Mouse (Mus musculus) monocyte, adult 5-6 weeks (primary cell): ENCODE measurements around the gene Ndufv1. TPM values are rescaled to one million over a fixed set of nuclear protein-coding genes. Genes with fewer than 3 reads are reported as not detected.
"Not testable (repeated sequence)": the region's sequence is repeated elsewhere in the genome, so short reads cannot be mapped to it uniquely, and the experiment has no call there.

ENCODE experiments used
- ATAC-seq: fragments of 153-309, 156-312 bp; replicated peaks from 2 replicates; pipeline ENCODE4 v1.8.0; 2017; ENCODE audit warnings: mild to moderate bottlenecking; ENCODE audit not compliant: low TSS enrichment, insufficient number of reproducible peaks, severe bottlenecking, poor library complexity, low FRiP score
- total RNA-seq: library from RNA; stranded (forward); fragments of 200-1000, 200-491, 200-594 nt; gene quantifications from 3 replicates; pipeline ENCODE4 v1.2.3, GENCODE M21; 2017

Gene Ndufv1
- total RNA-seq, 1 experiment from 2014 or later, result 108 TPM

GRCm38 (mm10) chr19:3988750-3989149 lies 23.9 kb downstream of the Ndufv1 start:
- no peak for ATAC-seq

GRCm38 (mm10) chr19:3988066-3988465 lies 24.5 kb downstream of the Ndufv1 start:
- ATAC-seq, result no peak

DNA sequence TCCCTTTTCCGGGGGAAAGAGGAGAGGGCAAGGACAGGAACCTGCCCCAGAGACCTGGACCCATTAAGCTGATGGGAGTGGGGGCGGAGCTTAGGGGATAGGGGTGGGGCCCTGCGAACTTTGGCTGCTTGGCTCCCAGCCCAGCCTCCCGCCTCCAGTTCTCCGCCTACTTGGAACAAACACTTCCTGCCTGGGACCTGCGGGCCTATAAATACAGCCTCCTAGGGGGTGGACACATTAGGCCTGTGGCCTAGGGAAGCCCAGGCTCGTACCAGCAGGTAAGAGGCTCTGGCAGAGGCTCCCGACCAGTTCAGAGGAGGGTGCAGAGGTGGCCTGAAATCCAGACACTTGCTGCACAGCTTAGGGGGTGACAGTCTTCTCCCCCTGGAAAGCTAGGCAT lies 26.3 kb downstream of the Ndufv1 start, which contains the start of gene Acy3:
TSS of gene Acy3 (plus strand) at position 237 of the 400 bp plus-strand sequence.
- no peak for ATAC-seq

DNA sequence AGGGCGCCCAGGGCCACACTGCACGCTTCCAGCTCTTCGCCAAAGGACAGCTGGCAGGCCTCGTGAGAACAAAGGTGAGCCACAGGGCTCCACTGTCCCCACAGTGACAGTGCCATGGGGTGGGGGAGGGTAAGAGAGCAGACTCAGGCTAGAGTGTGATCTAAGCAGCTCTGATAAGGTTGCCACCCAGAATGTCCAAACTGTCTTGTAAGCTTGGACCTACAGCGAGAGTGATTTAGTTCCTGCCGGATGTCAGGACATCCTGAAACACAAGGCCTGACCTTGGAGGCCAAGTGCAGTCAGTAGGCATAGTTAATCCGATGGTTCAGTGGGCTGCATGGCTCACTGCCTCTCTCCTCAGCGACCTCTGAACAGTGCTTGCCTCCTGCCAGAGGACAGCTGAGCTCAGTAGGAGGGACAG lies 27.3 kb downstream of the Ndufv1 start:
- no peak for ATAC-seq

DNA sequence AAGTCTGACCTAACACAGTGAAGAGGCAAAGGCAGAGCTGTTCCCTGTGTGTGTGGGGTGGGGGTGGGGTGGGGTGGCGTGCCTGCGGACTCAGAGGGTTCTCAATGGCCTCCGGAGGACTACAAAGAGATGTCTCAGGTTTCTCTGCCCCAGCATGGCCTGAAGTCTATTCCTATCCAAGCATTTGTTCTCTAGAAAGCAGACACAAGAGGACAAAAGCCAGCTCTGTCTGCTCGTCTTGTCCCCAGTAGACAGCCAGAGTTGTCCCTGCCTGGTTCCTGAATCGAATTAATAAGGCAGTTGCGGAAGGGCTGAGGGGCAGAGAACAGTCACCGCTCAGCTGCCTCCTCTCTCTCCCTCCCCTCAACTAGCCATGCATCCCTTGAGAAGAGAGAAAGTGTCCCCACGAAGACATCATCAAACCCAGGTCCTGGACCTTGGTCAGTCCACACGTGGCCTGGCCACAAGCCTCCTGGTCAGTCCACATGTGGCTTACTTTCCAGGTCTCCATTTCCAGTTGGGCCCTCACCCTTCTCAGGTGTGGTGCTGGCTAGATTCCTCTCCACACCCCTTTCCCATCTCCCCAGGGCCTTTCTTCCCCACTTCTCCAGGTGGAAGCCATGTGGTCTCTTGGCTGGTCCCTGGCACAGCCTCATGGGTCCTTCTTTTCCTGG lies 28.9 kb downstream of the Ndufv1 start:
- ATAC-seq, result no peak

- no peak for ATAC-seq
Measured at GRCm38 (mm10) chr19:3980917-3981316, 31.7 kb downstream of the Ndufv1 start.

GRCm38 (mm10) chr19:3980309-3980708 lies 32.3 kb downstream of the Ndufv1 start:
- peak; percentile 49 for ATAC-seq

DNA sequence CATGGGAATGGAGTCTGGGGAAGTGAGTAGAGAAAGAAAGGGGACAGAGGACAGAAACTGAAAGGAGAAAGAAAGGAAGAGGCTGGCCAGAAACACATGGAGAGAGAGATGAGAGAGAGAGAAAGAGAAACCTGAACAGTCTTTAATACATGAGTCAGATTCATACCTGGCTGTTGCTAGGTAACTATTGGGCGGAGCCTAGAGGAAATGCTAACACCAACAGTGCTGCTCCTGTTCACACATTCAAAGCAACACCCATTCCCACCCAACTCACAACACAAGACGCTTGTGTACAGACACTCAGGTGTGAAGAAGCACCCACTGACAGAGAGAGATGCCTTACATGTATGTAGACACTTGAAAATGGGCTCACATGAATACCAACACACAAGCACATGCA lies 36.7 kb downstream of the Ndufv1 start:
- ATAC-seq, result no peak

DNA sequence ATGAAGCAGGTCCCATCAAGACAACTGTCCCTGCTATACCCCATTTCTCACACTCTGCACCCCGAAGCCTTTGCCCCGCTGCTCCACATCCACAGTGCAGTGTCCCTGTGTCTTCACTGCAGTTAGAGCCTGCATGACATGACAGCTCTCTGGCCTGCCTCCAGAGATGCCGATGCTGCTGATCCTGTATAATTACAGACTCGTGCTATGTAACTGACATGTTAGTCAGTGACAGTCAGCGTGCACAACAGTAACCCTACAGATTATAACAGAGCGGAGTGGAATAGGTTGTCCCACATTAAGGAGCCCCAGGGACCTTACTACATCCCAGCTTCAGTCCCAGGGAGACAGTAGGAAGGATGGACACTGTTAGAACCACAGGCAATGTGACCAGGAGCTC lies 38.0 kb downstream of the Ndufv1 start:
- not testable (repeated sequence) for ATAC-seq

DNA sequence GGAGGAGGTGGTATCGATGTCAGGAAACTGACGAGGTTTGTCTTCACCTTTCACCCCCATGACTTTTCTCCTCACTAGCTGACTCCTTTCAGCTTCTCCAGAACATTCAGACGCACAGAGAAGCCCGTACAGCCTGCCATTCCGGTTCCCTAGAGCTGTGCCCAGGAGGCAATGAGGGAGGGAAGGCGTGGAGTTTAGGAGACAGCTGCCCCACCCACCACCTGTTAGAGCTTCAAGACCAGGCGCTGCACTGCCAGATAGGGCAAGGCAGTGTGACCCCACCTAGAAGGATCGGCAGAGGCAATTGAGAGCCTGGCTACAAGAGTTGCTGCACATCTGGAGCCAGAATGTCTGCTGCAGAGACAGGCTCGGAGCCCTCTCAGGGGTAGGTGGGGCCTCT lies 40.4 kb downstream of the Ndufv1 start, which contains the start of gene Aldh3b2:
TSS of gene Aldh3b2 (plus strand) at position 100 of the 400 bp plus-strand sequence.
- no peak for ATAC-seq

DNA sequence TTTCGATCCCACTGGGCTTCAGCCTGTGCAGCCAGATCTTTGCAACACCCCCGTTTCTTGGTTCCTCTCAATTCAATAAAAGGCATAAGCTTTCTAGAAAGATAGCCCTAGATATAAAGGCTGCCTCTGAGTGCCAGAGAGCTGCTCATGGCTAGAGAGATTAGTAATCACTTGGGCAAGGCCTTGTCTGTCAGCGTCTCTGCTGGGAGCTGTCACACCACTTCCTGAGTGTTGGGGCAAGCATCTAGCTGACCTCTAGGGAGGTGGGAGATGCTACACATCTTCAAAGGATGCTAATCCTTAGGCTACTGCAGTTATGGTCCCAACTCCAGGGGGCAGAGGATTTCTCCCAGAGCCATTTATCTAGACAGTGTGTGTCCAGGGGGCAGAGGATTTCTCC lies 45.3 kb downstream of the Ndufv1 start:
- no peak for ATAC-seq

DNA sequence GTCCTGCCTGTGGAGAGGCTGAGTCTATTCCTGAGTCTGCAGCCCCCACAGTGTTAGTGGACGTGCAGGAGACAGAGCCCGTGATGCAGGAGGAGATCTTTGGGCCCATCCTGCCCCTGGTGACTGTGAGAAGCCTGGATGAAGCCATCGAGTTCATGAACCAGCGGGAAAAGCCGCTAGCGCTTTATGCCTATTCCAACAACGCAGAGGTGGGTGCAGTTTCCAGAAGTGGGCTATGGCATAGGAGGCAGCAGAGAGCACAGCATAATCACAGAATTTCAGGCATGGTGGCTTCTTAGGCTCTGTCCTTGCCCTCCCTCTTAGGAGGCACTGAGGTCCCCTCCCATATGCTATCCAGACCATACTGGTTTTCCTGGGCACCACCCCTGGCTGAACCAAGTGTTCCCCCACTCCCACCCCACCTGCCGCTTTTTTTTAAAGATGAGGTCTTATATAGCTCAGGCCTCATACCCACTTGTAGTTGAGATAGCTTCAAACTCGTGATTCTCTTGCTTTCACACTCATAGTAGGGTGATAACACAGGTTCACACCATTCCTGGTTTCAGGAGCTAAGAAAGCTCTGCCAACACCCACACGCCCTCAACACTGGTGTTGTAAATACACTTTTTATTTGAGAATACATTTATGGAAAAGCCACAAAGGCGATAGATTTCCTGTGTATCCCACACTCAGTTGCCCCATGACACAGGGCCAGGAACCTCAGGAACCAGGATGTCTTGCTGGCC lies 46.1 kb downstream of the Ndufv1 start:
- ATAC-seq, result no peak

DNA sequence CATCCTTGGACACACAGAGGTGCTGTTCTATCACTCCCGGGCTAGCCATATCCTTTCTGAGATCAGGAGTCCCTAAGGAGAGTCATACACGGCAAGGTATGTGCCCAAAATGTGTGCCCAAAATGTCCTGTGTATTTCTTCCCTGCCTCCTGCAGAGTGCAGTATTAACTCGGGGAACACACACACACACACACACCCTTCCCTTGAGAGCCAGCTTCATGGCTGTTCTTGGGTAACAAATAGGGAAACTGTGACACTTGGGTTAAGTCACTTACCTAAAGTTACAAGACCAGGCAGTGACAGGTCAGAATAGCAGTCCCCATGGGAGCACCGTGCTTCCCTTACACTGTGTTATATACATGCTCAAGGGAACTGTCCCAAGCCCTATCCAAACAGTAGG lies 48.6 kb downstream of the Ndufv1 start:
- no peak for ATAC-seq

DNA sequence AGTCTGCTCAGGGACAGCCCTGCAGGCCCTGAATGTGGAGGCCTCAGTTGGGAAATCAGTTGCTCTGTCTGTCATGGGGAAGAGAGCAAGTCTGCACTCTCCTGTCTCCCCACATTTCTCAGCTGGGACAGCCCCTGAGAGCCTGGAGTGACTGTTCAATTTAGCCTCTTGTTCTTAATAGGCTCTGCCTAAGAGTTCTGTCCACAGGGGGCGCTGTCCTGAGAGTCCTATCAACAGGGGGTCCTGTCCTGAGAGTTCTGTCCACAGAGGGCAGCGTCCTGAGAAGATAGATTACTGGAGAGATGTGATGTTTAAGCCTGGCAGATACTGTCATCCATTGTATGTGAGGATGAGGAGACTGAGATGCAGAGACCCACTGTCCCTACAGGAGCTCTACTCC lies 50.1 kb downstream of the Ndufv1 start:
- no peak for ATAC-seq

DNA sequence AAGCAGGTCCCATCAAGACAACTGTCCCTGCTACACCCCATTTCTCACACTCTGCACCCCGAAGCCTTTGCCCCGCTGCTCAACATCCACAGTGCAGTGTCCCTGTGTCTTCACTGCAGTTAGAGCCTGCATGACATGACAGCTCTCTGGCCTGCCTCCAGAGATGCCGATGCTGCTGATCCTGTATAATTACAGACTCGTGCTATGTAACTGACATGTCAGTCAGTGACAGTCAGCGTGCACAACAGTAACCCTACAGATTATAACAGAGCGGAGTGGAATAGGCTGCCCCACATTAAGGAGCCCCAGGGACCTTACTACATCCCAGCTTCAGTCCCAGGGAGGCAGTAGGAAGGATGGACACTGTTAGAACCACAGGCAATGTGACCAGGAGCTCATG lies 50.8 kb downstream of the Ndufv1 start:
- not testable (repeated sequence) for ATAC-seq

DNA sequence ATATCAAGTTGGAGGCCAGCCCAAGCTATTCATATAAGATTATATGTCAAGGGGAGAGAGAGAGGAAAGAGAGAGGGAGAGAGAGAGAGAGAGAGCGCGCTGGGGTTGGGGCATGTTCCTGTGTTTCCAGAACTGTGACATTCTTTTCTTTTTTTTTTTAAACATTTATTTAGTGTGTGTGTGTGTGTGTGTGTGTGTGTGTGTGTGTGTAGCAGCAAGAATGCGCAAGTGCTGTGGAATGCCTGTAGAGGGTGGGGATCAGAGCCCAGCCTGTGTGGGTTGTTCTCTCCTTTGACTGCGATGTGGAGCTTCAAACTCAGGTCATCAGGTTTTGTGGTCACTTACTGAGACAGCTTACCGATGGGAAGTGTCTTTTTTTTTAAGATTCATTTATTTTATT lies 52.4 kb downstream of the Ndufv1 start:
- ATAC-seq, result no peak

DNA sequence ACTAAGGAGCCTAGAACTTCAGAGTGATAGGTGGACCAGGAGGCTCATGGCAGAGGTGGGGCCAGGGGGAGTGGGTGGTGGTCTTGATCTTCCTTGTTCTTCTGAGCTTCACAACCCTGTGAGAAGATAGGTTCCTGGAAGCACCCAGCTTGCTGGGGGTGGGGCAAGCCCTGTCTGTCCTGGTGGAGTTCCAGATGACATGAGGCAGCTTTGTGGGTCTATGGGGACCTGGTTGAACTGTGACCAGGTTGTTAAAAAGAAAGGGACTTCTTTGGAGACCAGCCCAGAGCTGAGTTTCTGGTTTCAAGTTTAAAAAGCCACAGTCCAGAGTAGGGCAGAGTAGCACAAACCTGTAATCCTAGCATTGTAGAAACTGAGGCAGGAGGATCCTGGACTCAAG lies 53.6 kb downstream of the Ndufv1 start:
- ATAC-seq, result no peak

- no peak for ATAC-seq
Measured at GRCm38 (mm10) chr19:3958470-3958869, 54.1 kb downstream of the Ndufv1 start, which contains the start of gene Aldh3b3. Gene Aldh3b3, plus strand, starts transcription at chr19:3958645.
